Mouse (Mus musculus): Measurements from ENCODE around the gene Arhgef9. TPM values are rescaled to one million over a fixed set of nuclear protein-coding genes. Genes with fewer than 3 reads are reported as not detected.

Gene Arhgef9
- total RNA-seq, 2 experiments from 2014 or later: 11.5 to 12.6 TPM

Other genes with a start within 250 kb of the Arhgef9 start
- gene Spin4, start 170.2 kb downstream of the Arhgef9 start, total RNA-seq (2021): 1 to 10 TPM; 2.0 to 2.6 TPM
- 10 to 100 TPM in 1 of 2 experiments, 1 to 10 TPM in 1; 9.9 to 12.2 TPM for gene Amer1, start 248.0 kb upstream of the Arhgef9 start, total RNA-seq (2021)